Mouse (Mus musculus): ENCODE data around the gene Dyrk1a. TPM values are rescaled to one million over a fixed set of nuclear protein-coding genes. Genes with fewer than 3 reads are reported as not detected.
A peak's percentile ranks its signal among the peaks of the same experiment; 100 is the strongest.

Dyrk1a gene
- total RNA-seq, 1 experiment: 33.2 TPM

DNA sequence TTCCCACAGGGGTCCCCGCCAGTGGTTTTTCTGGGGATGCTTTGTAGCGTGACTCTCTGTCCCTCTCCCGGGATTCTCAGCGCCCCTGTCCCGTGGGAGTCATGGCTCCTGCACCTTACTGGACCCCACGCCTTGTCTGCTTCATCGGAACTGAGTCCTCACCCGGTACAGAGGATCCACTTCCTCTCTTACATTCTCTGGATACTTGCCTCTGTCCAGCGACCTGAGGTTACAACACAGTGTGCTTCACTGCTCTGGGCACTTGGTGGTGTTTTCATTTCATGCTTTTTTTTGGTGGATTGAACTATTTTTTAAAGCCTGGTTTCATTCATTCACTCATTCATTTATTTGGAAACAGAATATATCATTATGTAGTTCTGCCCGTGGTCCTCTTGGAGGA, 20.0 kb upstream of the Dyrk1a start:
- DNase-seq (ENCODE audit: low read depth, low spot score): no peak
- in situ Hi-C loops (cut with MboI; ENCODE audit: low sequenced_read_pairs in 2 of 2, unreplicated experiment in 2 of 2): no loop called here
- H3K36me3 ChIP-seq (ENCODE audit: control insufficient read depth, insufficient read depth, low read length, poor library complexity, severe bottlenecking): no peaks in the 10 kb centered on the region
- peak overlapping the region; percentile 23 to 32; a peak in 3 of 4 replicates for H3K4me3 ChIP-seq (ENCODE audit: insufficient read depth in 1 of 2, low read depth in 1 of 2, low read length in 2 of 2, poor library complexity in 1 of 2, severe bottlenecking in 1 of 2)
- no peak overlapping the region for H3K27ac ChIP-seq (ENCODE audit: insufficient read depth, low read depth, low read length, poor library complexity, severe bottlenecking)
- 0 out of 2 replicates have a peak overlapping the region, but pooled peaks have one; percentile 31 for H3K9ac ChIP-seq (ENCODE audit: insufficient read depth, low read depth, low read length, poor library complexity, severe bottlenecking)
- TF ChIP-seq MAFK (IDR thresholded peaks at IDR 0.05; ENCODE audit: insufficient read depth, low read depth, low read length) (no peak), CHD2 (IDR thresholded peaks at IDR 0.05; ENCODE audit: low read depth, low read length) (no peak), ZNF384 (IDR thresholded peaks at IDR 0.05; ENCODE audit: low read depth, low read length) (no peak), HCFC1 (IDR thresholded peaks at IDR 0.05; ENCODE audit: borderline replicate concordance, insufficient read depth, low read length) (no peak), ZC3H11A (IDR thresholded peaks at IDR 0.05; ENCODE audit: borderline replicate concordance, low read depth, low read length) (no peak)
- H3K4me1 ChIP-seq (ENCODE audit: control insufficient read depth in 2 of 2, insufficient read depth in 2 of 2, low read length in 2 of 2, poor library complexity in 1 of 2): peaks cover 5% of the 10 kb centered on the region in 2 experiments; a peak in 1 of 4 replicates
- H3K9me3 ChIP-seq (ENCODE audit: control insufficient read depth, insufficient read depth, low read depth, low read length): no peaks in the 10 kb centered on the region

DNA sequence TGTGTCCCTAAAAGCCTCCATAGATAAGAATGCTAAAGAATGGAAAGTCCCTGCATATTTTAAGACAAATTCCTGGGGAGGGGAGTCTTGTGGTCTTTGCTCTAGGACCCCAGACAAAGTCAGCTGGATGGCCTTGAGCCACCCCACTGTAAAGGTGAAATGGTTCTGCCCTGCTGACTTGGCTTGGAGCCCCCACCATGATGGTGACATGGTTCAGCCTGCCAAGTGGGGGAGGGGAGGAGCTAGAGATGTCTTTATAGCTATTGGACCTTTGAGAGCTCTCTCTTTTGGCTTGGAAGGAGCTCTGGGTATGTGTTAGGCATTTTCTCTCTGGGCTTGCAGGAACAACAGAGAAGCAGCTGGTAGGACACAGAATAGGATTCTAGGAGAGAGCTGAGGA, 17.9 kb upstream of the Dyrk1a start:
- no peaks in the 10 kb centered on the region for H3K9me3 ChIP-seq (ENCODE audit: control insufficient read depth, insufficient read depth, low read depth, low read length)
- TF ChIP-seq ZNF384 (IDR thresholded peaks at IDR 0.05; ENCODE audit: low read depth, low read length): no peak
- TF ChIP-seq MAFK (IDR thresholded peaks at IDR 0.05; ENCODE audit: insufficient read depth, low read depth, low read length): 0 out of 2 replicates have a peak, but pooled peaks have one; percentile 12
- peak overlapping the region; percentile 70; the same call in 1 of the 2 replicates for H3K9ac ChIP-seq (ENCODE audit: insufficient read depth, low read depth, low read length, poor library complexity, severe bottlenecking)
- peak overlapping the region; percentile 47 to 50 for H3K4me3 ChIP-seq (ENCODE audit: insufficient read depth in 1 of 2, low read depth in 1 of 2, low read length in 2 of 2, poor library complexity in 1 of 2, severe bottlenecking in 1 of 2)
- peaks cover 3 to 5% of the 10 kb centered on the region in 2 experiments; a peak in 1 of 4 replicates for H3K4me1 ChIP-seq (ENCODE audit: control insufficient read depth in 2 of 2, insufficient read depth in 2 of 2, low read length in 2 of 2, poor library complexity in 1 of 2)
- DNase-seq (ENCODE audit: low read depth, low spot score): peak; percentile 86
- peak overlapping the region; percentile 57; the same call in 1 of the 2 replicates for H3K27ac ChIP-seq (ENCODE audit: insufficient read depth, low read depth, low read length, poor library complexity, severe bottlenecking)
- H3K36me3 ChIP-seq (ENCODE audit: control insufficient read depth, insufficient read depth, low read length, poor library complexity, severe bottlenecking): no peaks in the 10 kb centered on the region
- in situ Hi-C loops (cut with MboI; ENCODE audit: low sequenced_read_pairs in 2 of 2, unreplicated experiment in 2 of 2): no loop called here

DNA sequence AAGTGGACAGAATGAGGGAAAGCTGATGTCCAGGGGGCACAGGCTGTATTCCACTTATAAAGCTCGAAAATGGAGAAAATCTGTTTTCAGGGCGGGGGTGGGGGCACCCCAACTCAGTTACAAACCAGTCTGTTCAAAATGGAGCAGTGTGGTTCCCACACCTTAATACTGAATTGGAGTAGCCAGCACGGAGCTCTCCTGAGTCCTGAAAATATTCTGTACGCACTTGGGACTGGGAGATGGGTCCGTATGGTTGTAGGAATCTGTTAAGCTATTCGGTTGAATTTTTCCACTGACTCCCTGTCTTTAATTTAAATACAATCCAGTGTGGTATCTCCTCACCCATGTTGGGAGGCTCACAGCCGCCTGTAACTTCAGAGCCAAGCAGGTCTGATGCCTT, 14.5 kb upstream of the Dyrk1a start:
- no peak for DNase-seq (ENCODE audit: low read depth, low spot score)
- H3K36me3 ChIP-seq (ENCODE audit: control insufficient read depth, insufficient read depth, low read length, poor library complexity, severe bottlenecking): no peaks in the 10 kb centered on the region
- TF ChIP-seq CHD2 (IDR thresholded peaks at IDR 0.05; ENCODE audit: low read depth, low read length): no peak
- TF ChIP-seq ZNF384 (IDR thresholded peaks at IDR 0.05; ENCODE audit: low read depth, low read length): no peak
- no peak for TF ChIP-seq ZC3H11A (IDR thresholded peaks at IDR 0.05; ENCODE audit: borderline replicate concordance, low read depth, low read length)
- no peak for TF ChIP-seq MAFK (IDR thresholded peaks at IDR 0.05; ENCODE audit: insufficient read depth, low read depth, low read length)
- no peak for TF ChIP-seq HCFC1 (IDR thresholded peaks at IDR 0.05; ENCODE audit: borderline replicate concordance, insufficient read depth, low read length)

DNA sequence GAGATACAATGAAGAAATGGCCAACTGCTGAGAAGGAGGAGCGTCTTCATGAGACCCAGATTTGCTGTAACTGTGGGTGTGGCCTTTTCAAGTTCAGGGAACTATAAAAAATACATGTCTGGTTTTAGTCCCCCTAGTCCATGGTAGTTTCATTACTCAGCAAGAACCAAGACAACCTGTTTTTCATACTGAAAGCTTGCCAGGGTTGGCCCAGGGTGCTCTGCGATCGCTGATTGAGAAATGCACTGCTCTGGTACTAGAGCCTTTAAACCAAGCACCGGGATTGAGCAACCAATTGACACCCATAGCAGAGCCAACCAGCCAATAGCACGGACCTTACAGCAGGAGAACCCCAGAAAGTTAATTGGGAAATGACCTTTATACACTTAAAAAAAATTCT, 13.6 kb upstream of the Dyrk1a start:
- no peak overlapping the region for H3K4me3 ChIP-seq (ENCODE audit: insufficient read depth in 1 of 2, low read depth in 1 of 2, low read length in 2 of 2, poor library complexity in 1 of 2, severe bottlenecking in 1 of 2)
- H3K36me3 ChIP-seq (ENCODE audit: control insufficient read depth, insufficient read depth, low read length, poor library complexity, severe bottlenecking): no peaks in the 10 kb centered on the region
- no peak overlapping the region for H3K9ac ChIP-seq (ENCODE audit: insufficient read depth, low read depth, low read length, poor library complexity, severe bottlenecking)
- DNase-seq (ENCODE audit: low read depth, low spot score): no peak
- H3K27ac ChIP-seq (ENCODE audit: insufficient read depth, low read depth, low read length, poor library complexity, severe bottlenecking): no peak overlapping the region
- TF ChIP-seq MAFK (IDR thresholded peaks at IDR 0.05; ENCODE audit: insufficient read depth, low read depth, low read length) (no peak), CHD2 (IDR thresholded peaks at IDR 0.05; ENCODE audit: low read depth, low read length) (no peak), HCFC1 (IDR thresholded peaks at IDR 0.05; ENCODE audit: borderline replicate concordance, insufficient read depth, low read length) (no peak), ZC3H11A (IDR thresholded peaks at IDR 0.05; ENCODE audit: borderline replicate concordance, low read depth, low read length) (no peak), ZNF384 (IDR thresholded peaks at IDR 0.05; ENCODE audit: low read depth, low read length) (no peak)
- peaks cover 0 to 3% of the 10 kb centered on the region in 2 experiments; a peak in 1 of 4 replicates for H3K4me1 ChIP-seq (ENCODE audit: control insufficient read depth in 2 of 2, insufficient read depth in 2 of 2, low read length in 2 of 2, poor library complexity in 1 of 2)
- in situ Hi-C loops (cut with MboI; ENCODE audit: low sequenced_read_pairs in 2 of 2, unreplicated experiment in 2 of 2): no loop called here
- H3K9me3 ChIP-seq (ENCODE audit: control insufficient read depth, insufficient read depth, low read depth, low read length): no peaks in the 10 kb centered on the region

More for the DNA sequence above, 14.5 kb upstream of the Dyrk1a start:
- Histone ChIP-seq H3K4me3 (ENCODE audit: insufficient read depth in 1 of 2, low read depth in 1 of 2, low read length in 2 of 2, poor library complexity in 1 of 2, severe bottlenecking in 1 of 2) (no peak overlapping the region), H3K4me1 (ENCODE audit: control insufficient read depth in 2 of 2, insufficient read depth in 2 of 2, low read length in 2 of 2, poor library complexity in 1 of 2) (peaks cover under 1 to 3% of the 10 kb centered on the region in 2 experiments; a peak in 2 of 4 replicates), H3K9me3 (ENCODE audit: control insufficient read depth, insufficient read depth, low read depth, low read length) (no peaks in the 10 kb centered on the region), H3K9ac (ENCODE audit: insufficient read depth, low read depth, low read length, poor library complexity, severe bottlenecking) (no peak overlapping the region; the same call in 1 of the 2 replicates), H3K27ac (ENCODE audit: insufficient read depth, low read depth, low read length, poor library complexity, severe bottlenecking) (no peak overlapping the region)
- in situ Hi-C loops (cut with MboI; ENCODE audit: low sequenced_read_pairs in 2 of 2, unreplicated experiment in 2 of 2): no loop called here

DNA sequence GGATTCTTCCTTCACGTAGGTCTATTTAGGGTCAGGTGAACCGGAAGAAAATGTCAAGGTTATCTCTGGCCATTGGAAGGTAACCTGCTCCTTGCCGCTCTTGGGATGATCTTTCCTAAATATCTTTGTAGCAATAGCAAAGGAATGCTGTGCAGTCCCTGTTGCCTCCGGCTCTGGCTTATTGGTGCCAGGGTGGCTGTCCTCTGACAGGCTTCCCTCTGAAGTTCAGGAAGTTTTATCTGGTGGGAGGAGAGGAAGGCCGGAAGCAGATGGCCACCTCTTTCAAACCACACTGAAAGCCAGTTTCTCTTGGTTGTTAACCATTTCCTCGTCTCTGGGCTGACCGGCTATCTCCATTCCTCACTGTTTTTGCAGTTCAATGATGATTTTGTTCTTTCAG, 10.5 kb upstream of the Dyrk1a start:
- Histone ChIP-seq H3K36me3 (ENCODE audit: control insufficient read depth, insufficient read depth, low read length, poor library complexity, severe bottlenecking) (no peaks in the 10 kb centered on the region), H3K4me1 (ENCODE audit: control insufficient read depth in 2 of 2, insufficient read depth in 2 of 2, low read length in 2 of 2, poor library complexity in 1 of 2) (no peaks in the 10 kb centered on the region; a peak in 1 of 4 replicates), H3K9ac (ENCODE audit: insufficient read depth, low read depth, low read length, poor library complexity, severe bottlenecking) (no peak overlapping the region), H3K9me3 (ENCODE audit: control insufficient read depth, insufficient read depth, low read depth, low read length) (no peaks in the 10 kb centered on the region), H3K4me3 (ENCODE audit: insufficient read depth in 1 of 2, low read depth in 1 of 2, low read length in 2 of 2, poor library complexity in 1 of 2, severe bottlenecking in 1 of 2) (no peak overlapping the region), H3K27ac (ENCODE audit: insufficient read depth, low read depth, low read length, poor library complexity, severe bottlenecking) (no peak overlapping the region)
- in situ Hi-C loops (cut with MboI; ENCODE audit: low sequenced_read_pairs in 2 of 2, unreplicated experiment in 2 of 2): no loop called here
- DNase-seq (ENCODE audit: low read depth, low spot score): no peak
- TF ChIP-seq CHD2 (IDR thresholded peaks at IDR 0.05; ENCODE audit: low read depth, low read length) (no peak), ZNF384 (IDR thresholded peaks at IDR 0.05; ENCODE audit: low read depth, low read length) (no peak), ZC3H11A (IDR thresholded peaks at IDR 0.05; ENCODE audit: borderline replicate concordance, low read depth, low read length) (no peak), HCFC1 (IDR thresholded peaks at IDR 0.05; ENCODE audit: borderline replicate concordance, insufficient read depth, low read length) (no peak), MAFK (IDR thresholded peaks at IDR 0.05; ENCODE audit: insufficient read depth, low read depth, low read length) (no peak)
